In genomic region chr1:138689234-138689633, GRCm38 (mm10) we compare ENCODE assay signal across 29 mouse cellular contexts.
DNase-seq lines count a peak whose midpoint lies in the region; ATAC-seq and TF ChIP-seq lines count a peak whose summit lies in the region.
"Had no signal": no experiment of that assay in that cellular context is flagged by ENCODE, and none has a peak within 500 bp of the region (broad histone marks: within the 10 kb centered on the region; RNA-seq: fewer than 3 reads in every experiment).

No protein-coding gene starts in this region.

- no peak overlapping the region for H3K4me2 ChIP-seq in hindbrain, postnatal 0 days (ENCODE audit: low read depth, low read length)
- H3K4me2 ChIP-seq: embryonic facial prominence, embryonic 13.5 days; embryonic facial prominence, embryonic 15.5 days; forebrain, embryonic 12.5 days had no signal

- no peaks in the 10 kb centered on the region for H3K9me3 ChIP-seq in hindbrain, postnatal 0 days (ENCODE audit: low read length)
- H3K9me3 ChIP-seq: embryonic facial prominence, embryonic 15.5 days; forebrain, embryonic 10.5 days; forebrain, embryonic 12.5 days; G1E had no signal

- 91% methylated on average over 6 of the region's 6 CpGs for WGBS in hindbrain, postnatal 0 days

- H3K27ac ChIP-seq in hindbrain, postnatal 0 days: no peak overlapping the region
- H3K27ac ChIP-seq: embryonic facial prominence, embryonic 13.5 days; embryonic facial prominence, embryonic 15.5 days; forebrain, embryonic 10.5 days; forebrain, embryonic 12.5 days had no signal

- DNase-seq in 416B (ENCODE audit: low read depth): peak; percentile 43
- no peak for DNase-seq in testis, postnatal 14 days (ENCODE audit: low spot score)
- DNase-seq in heart, postnatal 4 days: no peak
- no peak for DNase-seq in hindbrain, postnatal 0 days (ENCODE audit: low spot score)
- DNase-seq: adrenal gland, adult 8-10 months; adrenal gland, postnatal 14 days; adrenal gland, postnatal 36 days; B cell, adult 2 months; cerebellum, adult 11-12 months; cerebellum, adult 2 months; cerebellum, adult 9-10 months; cerebellum, postnatal 10 days; cerebellum, postnatal 25 days; embryo, embryonic 11 days had no signal

- H3K4me1 ChIP-seq in hindbrain, postnatal 0 days (ENCODE audit: insufficient read depth, low read length): no peaks in the 10 kb centered on the region
- H3K4me1 ChIP-seq: embryonic facial prominence, embryonic 13.5 days; embryonic facial prominence, embryonic 15.5 days; forebrain, embryonic 10.5 days; forebrain, embryonic 12.5 days had no signal

- peak; percentile 73; the same call in 1 of the 2 replicates for ATAC-seq in common myeloid progenitor, adult 5-6 weeks (replicated peaks; ENCODE audit: low read depth, poor library complexity, severe bottlenecking)
- peak; percentile 91 for ATAC-seq in megakaryocyte, adult 5-6 weeks (ENCODE audit: poor library complexity, severe bottlenecking)
- ATAC-seq in neutrophil, adult 5-6 weeks (ENCODE audit: extremely low read depth, insufficient number of reproducible peaks, low FRiP score, poor library complexity, severe bottlenecking): 0 out of 2 replicates have a peak, but pooled peaks have one; percentile 19
- ATAC-seq in hindbrain, postnatal 0 days: no peak
- ATAC-seq: activated CD4-positive, CD25-positive, alpha-beta regulatory T cell, adult 4 months; CD4-positive, CD25-positive, alpha-beta regulatory T cell, adult 4 months; forebrain, embryonic 14.5 days; forebrain, embryonic 16.5 days; Patski had no signal

- H3K36me3 ChIP-seq in hindbrain, postnatal 0 days (ENCODE audit: insufficient read depth, low read length): no peaks in the 10 kb centered on the region
- H3K36me3 ChIP-seq: embryonic facial prominence, embryonic 13.5 days; embryonic facial prominence, embryonic 15.5 days; forebrain, embryonic 10.5 days; forebrain, embryonic 12.5 days; G1E had no signal

- no peaks in the 10 kb centered on the region for H3K27me3 ChIP-seq in hindbrain, postnatal 0 days (ENCODE audit: insufficient read depth, low read length)
- H3K27me3 ChIP-seq: CH12.LX; embryonic facial prominence, embryonic 13.5 days; embryonic facial prominence, embryonic 15.5 days; forebrain, embryonic 12.5 days; Patski had no signal

- no peak overlapping the region for H3K4me3 ChIP-seq in hindbrain, postnatal 0 days (ENCODE audit: low read length)
- H3K4me3 ChIP-seq: embryonic facial prominence, embryonic 13.5 days; embryonic facial prominence, embryonic 15.5 days; erythroblast, embryonic 14.5 days; forebrain, embryonic 10.5 days; forebrain, embryonic 12.5 days had no signal

- no peak overlapping the region for H3K9ac ChIP-seq in hindbrain, postnatal 0 days (replicated peaks; ENCODE audit: low read length)
- H3K9ac ChIP-seq: embryonic facial prominence, embryonic 13.5 days; embryonic facial prominence, embryonic 15.5 days; forebrain, embryonic 12.5 days had no signal

- TF ChIP-seq CTCF in hindbrain, postnatal 0 days (IDR thresholded peaks at IDR 0.05; ENCODE audit: low read depth): no peak
